Mouse (Mus musculus) stomach, embryonic 15.5 days (tissue): ENCODE measurements around the gene Gm16223. TPM values are rescaled to one million over a fixed set of nuclear protein-coding genes. Genes with fewer than 3 reads are reported as not detected.

Source experiments
- ATAC-seq: fragments of 200-750 bp; cut with Nextera tagmentation; 2 replicates; pipeline ENCODE4 v1.8.0; 2017; ENCODE audit warnings: low read depth, moderate number of reproducible peaks, moderate TSS enrichment; ENCODE audit not compliant: insufficient read depth, low FRiP score
- H3K27ac ChIP-seq: fragments of 300-500 bp; sonication (generic); 2 replicates; pipeline ENCODE4 v1.5.1; 2015; ENCODE audit warnings: mild to moderate bottlenecking, inconsistent platforms
- H3K27me3 ChIP-seq: fragments of 300-500 bp; sonication (generic); replicated peaks from 2 replicates; pipeline ENCODE4 v1.6.1; 2015; ENCODE audit warnings: inconsistent platforms
- H3K36me3 ChIP-seq: fragments of 300-500 bp; sonication (generic); 2 replicates; pipeline ENCODE4 v1.6.1; 2015; ENCODE audit warnings: inconsistent platforms
- H3K4me1 ChIP-seq: fragments of 300-500 bp; sonication (generic); 2 replicates; pipeline ENCODE4 v1.6.1; 2015; ENCODE audit warnings: inconsistent platforms
- H3K4me2 ChIP-seq: fragments of 300-500 bp; sonication (generic); 2 replicates; pipeline ENCODE4 v1.6.1; 2015; ENCODE audit warnings: mild to moderate bottlenecking, inconsistent platforms
- H3K4me3 ChIP-seq: fragments of 300-500 bp; sonication (generic); replicated peaks from 2 replicates; pipeline ENCODE4 v1.5.1; 2015; ENCODE audit warnings: inconsistent platforms
- H3K9ac ChIP-seq: fragments of 300-500 bp; sonication (generic); 2 replicates; pipeline ENCODE4 v1.6.1; 2015; ENCODE audit warnings: inconsistent platforms
- H3K9me3 ChIP-seq: fragments of 300-500 bp; sonication (generic); 2 replicates; pipeline ENCODE4 v1.6.1; 2016; ENCODE audit warnings: inconsistent platforms
- WGBS: fragments of 180-500 bp; shearing (Covaris S2); methylation state at CpG from one replicate; pipeline ENCODE4 v1.1.7; 2015; 5-methylcytosine and 5-hydroxymethylcytosine counted together
- polyA plus RNA-seq: library from polyadenylated mRNA; unstranded; fragments of >200 nt; fragmentation: Nextera tagmentation; extraction: Ambion mirVana; gene quantifications from 2 replicates; pipeline ENCODE4 v1.2.1, GENCODE M21; 2015

Gm16223 gene
- polyA plus RNA-seq, 1 experiment from 2014 or later: not detected

DNA sequence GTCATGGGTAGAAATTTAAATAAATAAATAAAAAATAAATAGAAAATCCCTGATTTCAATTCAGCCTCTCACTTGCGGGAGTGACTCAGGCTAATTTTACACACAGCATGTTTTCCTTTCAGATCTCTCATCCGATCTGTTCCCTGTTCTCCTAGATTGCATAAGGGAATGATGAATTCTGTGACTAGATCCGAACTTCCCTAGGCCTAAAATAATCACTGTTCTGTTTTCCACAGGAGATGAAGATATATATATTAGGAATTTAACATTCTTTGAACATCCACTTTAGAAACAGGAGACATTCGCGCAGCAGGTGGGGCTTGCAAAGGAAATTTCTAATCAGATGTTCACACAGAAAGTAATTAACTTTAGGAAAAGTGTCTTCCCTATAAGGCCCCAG is 171.5 kb downstream of the Gm16223 start:
- no peak overlapping the region for H3K27ac ChIP-seq
- H3K4me2 ChIP-seq: no peak overlapping the region
- H3K4me3 ChIP-seq: no peak overlapping the region
- no peak for ATAC-seq
- no peaks in the 10 kb centered on the region for H3K36me3 ChIP-seq
- WGBS: 79% methylated on average over 5 of the region's 5 CpGs
- H3K27me3 ChIP-seq: no peaks in the 10 kb centered on the region
- no peaks in the 10 kb centered on the region for H3K4me1 ChIP-seq
- H3K9ac ChIP-seq: no peak overlapping the region
- no peaks in the 10 kb centered on the region for H3K9me3 ChIP-seq

DNA sequence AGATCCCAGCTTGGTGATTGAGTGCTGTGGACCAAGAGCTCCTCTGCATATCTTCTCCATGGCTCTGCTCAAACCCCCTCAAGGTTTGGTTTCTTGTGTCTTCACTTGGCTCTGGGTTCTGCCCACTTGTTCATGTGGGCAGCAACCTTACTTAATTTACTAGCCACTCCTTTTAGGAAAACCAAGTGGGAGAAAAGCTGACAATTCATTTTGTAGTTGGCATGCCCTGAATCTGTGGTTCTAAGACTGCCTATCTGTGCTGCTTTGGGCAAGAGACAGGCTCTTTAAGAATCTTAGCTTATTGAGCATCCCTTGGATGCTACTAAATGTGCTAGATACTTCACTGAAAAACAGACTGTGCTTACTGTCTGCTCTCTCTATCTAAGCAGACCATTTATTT is 172.0 kb downstream of the Gm16223 start:
- Histone ChIP-seq H3K4me1 (no peaks in the 10 kb centered on the region), H3K27ac (no peak overlapping the region), H3K36me3 (no peaks in the 10 kb centered on the region), H3K27me3 (no peaks in the 10 kb centered on the region), H3K4me2 (no peak overlapping the region), H3K9ac (no peak overlapping the region), H3K9me3 (no peaks in the 10 kb centered on the region), H3K4me3 (no peak overlapping the region)
- ATAC-seq: no peak

DNA sequence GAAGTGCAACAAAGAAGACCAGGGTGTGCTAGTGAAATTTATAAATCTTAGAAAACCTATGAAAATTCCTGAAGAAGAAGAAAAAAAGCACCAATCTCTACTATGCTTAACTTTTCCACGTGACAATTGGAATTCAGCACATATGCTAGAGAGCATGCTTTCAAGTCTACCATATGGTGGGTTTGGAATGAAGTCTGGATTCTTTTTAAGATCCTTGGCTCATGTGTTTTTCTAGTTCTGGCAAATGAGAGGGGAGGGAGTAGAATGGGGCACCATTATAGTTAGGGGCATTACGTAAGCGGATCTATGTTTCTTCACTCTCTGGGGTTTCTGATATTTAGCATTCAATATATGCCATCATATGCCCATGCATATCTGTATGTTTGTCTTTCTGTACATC is 182.6 kb downstream of the Gm16223 start:
- Histone ChIP-seq H3K27ac (no peak overlapping the region), H3K4me2 (no peak overlapping the region), H3K9ac (no peak overlapping the region), H3K4me3 (no peak overlapping the region), H3K27me3 (no peaks in the 10 kb centered on the region), H3K4me1 (no peaks in the 10 kb centered on the region), H3K36me3 (no peaks in the 10 kb centered on the region), H3K9me3 (no peaks in the 10 kb centered on the region)
- WGBS: 89% methylated on average over 3 of the region's 3 CpGs
- ATAC-seq: no peak

Other genes with a start within 250 kb of the Gm16223 start
- 23.2 and 24.3 TPM in 2 replicates for gene Bod1l, start 223.6 kb upstream of the Gm16223 start, polyA plus RNA-seq